Mouse (Mus musculus) hindbrain, embryonic 14.5 days (tissue): ENCODE data around the gene Nop2. TPM values are rescaled to one million over a fixed set of nuclear protein-coding genes. Genes with fewer than 3 reads are reported as not detected.

ENCODE experiments used
- ATAC-seq: fragments of 200-750 bp; cut with Nextera tagmentation; 2 replicates; pipeline ENCODE4 v1.8.0; 2017; ENCODE audit warnings: moderate number of reproducible peaks, mild to moderate bottlenecking, moderate TSS enrichment, moderate library complexity; ENCODE audit not compliant: low FRiP score
- DNase-seq: peaks from one replicate; pipeline ENCODE4 v3.0.0-alpha.2; 2015; ENCODE audit warnings: low spot score
- H3K27ac ChIP-seq: fragments of 300-500 bp; sonication (generic); 2 replicates; pipeline ENCODE4 v1.5.1; 2014; ENCODE audit warnings: mild to moderate bottlenecking, moderate library complexity
- H3K27me3 ChIP-seq: fragments of 300-500 bp; sonication (generic); 2 replicates; pipeline ENCODE4 v1.6.1; 2014; ENCODE audit warnings: mild to moderate bottlenecking, low read length, mixed read lengths; ENCODE audit not compliant: control insufficient read depth, insufficient read depth
- H3K36me3 ChIP-seq: fragments of 300-500 bp; sonication (generic); replicated peaks from 2 replicates; pipeline ENCODE4 v1.6.1; 2014; ENCODE audit not compliant: control insufficient read depth, insufficient read depth
- H3K4me1 ChIP-seq: fragments of 300-500 bp; sonication (generic); replicated peaks from 2 replicates; pipeline ENCODE4 v1.6.1; 2014; ENCODE audit warnings: antibody characterized with exemption, low read length, mixed read lengths; ENCODE audit not compliant: control insufficient read depth, insufficient read depth
- H3K4me2 ChIP-seq: fragments of 300-500 bp; sonication (generic); replicated peaks from 2 replicates; pipeline ENCODE4 v1.6.1; 2014; ENCODE audit warnings: mild to moderate bottlenecking, moderate library complexity
- H3K4me3 ChIP-seq: fragments of 300-500 bp; sonication (generic); replicated peaks from 2 replicates; pipeline ENCODE4 v1.5.1; 2014; ENCODE audit warnings: mild to moderate bottlenecking, low read length
- H3K9ac ChIP-seq: fragments of 300-500 bp; sonication (generic); 2 replicates; pipeline ENCODE4 v1.6.1; 2014
- H3K9me3 ChIP-seq: fragments of 300-500 bp; sonication (generic); 2 replicates; pipeline ENCODE4 v1.6.1; 2016; ENCODE audit warnings: low read length; ENCODE audit not compliant: control insufficient read depth
- WGBS: fragments of 180-500 bp; shearing (Covaris S2); extraction: QIAGEN DNeasy Blood & Tissue Kit; methylation state at CpG from one replicate; pipeline ENCODE4 v1.1.7; 2014; 5-methylcytosine and 5-hydroxymethylcytosine counted together
- polyA plus RNA-seq: library from polyadenylated mRNA; unstranded; fragments of >200 nt; fragmentation: Nextera tagmentation; extraction: Ambion mirVana; gene quantifications from 2 replicates; pipeline ENCODE4 v1.2.1, GENCODE M21; 2014

The Nop2 gene
- polyA plus RNA-seq, 1 experiment from 2014 or later = 40.3 TPM

DNA sequence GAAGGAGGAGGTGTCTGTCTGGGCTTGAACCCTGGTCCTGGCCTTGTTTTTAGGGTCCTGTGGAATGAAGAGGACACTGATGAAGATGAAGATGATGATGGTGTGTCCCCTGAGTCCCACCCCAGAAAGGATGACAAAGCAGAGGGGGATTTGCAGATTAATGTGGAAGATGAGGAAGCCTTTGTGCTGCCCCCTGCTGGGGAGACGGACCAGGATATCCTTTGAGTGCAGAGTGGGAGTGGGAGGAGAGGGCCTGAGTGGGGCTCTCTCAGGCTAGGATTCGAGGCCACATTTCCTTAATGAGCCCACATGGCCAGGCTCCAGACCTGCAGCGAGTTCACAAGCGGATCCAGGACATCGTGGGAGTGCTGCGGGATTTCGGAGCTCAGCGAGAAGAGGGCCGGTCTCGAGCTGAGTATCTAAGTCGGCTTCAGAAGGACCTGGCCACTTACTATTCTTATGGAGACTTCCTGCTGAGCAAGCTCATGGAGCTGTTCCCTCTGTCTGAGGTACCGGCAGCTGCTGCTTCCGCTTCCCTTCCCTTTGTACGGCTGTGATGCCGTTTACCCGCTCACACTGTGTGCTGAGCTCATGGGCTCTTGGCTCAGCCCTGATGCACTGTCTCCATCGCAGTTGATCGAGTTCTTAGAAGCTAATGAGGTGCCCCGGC lies 5.4 kb downstream of the Nop2 start:
- 90% methylated on average over 19 of the region's 19 CpGs for WGBS
- Histone ChIP-seq H3K9me3 (no peaks in the 10 kb centered on the region), H3K9ac (no peak overlapping the region), H3K36me3 (peaks cover 91% of the 10 kb centered on the region), H3K27ac (no peak overlapping the region), H3K4me2 (no peak overlapping the region), H3K4me1 (peaks cover 7% of the 10 kb centered on the region), H3K27me3 (no peaks in the 10 kb centered on the region), H3K4me3 (no peak overlapping the region)
- DNase-seq = no peak
- no peak for ATAC-seq

DNA sequence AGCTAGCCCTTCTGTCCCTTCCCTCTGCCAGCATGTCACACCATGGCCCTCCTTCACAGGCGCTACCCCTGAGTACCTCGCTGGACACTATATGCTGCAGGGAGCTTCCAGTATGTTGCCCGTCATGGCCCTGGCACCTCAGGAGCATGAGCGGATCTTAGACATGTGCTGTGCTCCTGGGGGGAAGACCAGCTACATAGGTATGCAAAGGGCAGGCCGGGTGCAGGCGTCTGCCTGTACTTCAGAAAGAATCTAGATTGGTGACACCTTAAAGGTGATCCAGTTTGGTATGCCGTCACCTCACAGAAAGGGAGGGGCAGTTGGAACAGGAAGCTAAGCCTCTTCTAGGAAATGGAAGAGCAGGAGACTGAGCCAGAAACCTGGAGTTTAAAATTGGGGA lies 8.0 kb downstream of the Nop2 start:
- Histone ChIP-seq H3K27ac (no peak overlapping the region), H3K36me3 (peaks cover 93% of the 10 kb centered on the region), H3K9ac (no peak overlapping the region), H3K4me3 (no peak overlapping the region), H3K27me3 (no peaks in the 10 kb centered on the region), H3K9me3 (no peaks in the 10 kb centered on the region), H3K4me2 (no peak overlapping the region), H3K4me1 (no peaks in the 10 kb centered on the region)
- WGBS = 94% methylated on average over 7 of the region's 7 CpGs
- ATAC-seq = no peak
- DNase-seq = no peak

DNA sequence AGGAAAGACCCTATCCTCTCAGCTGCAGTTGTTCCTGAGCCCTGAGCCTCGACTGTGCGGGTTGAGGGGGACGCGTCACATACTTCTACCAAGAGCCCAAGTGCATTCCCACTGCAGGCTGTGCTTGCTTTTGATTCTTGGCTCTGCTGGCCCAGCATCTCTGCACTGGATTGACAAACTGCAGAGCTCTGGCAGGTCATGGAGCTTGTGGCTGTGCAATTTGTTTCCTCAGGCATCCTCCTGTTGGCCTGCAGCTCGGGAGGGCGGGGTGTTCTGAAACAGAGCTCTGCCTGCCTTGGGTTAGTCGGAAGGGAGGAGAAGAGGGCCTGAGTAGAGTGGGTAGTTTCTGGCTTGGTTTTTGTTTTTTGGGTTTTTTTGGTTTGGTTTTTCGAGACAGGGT lies 10.7 kb downstream of the Nop2 start:
- no peak for DNase-seq
- Histone ChIP-seq H3K27ac (no peak overlapping the region), H3K9me3 (no peaks in the 10 kb centered on the region), H3K4me1 (peaks cover 19% of the 10 kb centered on the region), H3K4me3 (no peak overlapping the region), H3K9ac (no peak overlapping the region), H3K36me3 (peaks cover 66% of the 10 kb centered on the region), H3K4me2 (no peak overlapping the region), H3K27me3 (no peaks in the 10 kb centered on the region)
- ATAC-seq = no peak
- WGBS = 97% methylated on average over 8 of the region's 8 CpGs

DNA sequence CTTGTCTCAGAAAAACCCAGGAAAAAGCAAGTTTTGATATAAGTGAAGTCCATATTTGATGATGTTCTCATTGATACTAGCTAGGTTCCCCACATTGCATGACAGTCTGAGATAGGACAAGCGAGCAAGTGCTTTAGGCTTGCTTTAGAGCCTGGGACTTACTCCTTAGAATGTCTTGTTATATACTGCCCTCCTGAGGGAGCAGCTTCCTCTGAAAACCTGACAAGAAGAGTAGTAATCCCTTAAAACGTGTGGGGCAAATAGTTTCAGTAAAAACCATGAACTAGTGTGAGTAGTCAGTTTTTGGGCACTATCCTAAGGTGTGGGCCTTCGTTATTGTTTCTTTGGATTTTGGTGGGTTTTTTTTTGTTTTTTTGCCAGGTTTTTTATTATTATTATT lies 11.4 kb downstream of the Nop2 start:
- Histone ChIP-seq H3K4me3 (no peak overlapping the region), H3K4me1 (peaks cover 26% of the 10 kb centered on the region), H3K4me2 (no peak overlapping the region), H3K9me3 (no peaks in the 10 kb centered on the region), H3K36me3 (peaks cover 59% of the 10 kb centered on the region), H3K27ac (no peak overlapping the region), H3K9ac (no peak overlapping the region), H3K27me3 (no peaks in the 10 kb centered on the region)
- no peak for ATAC-seq
- no peak for DNase-seq
- WGBS = 82% methylated on average over 3 of the region's 3 CpGs

DNA sequence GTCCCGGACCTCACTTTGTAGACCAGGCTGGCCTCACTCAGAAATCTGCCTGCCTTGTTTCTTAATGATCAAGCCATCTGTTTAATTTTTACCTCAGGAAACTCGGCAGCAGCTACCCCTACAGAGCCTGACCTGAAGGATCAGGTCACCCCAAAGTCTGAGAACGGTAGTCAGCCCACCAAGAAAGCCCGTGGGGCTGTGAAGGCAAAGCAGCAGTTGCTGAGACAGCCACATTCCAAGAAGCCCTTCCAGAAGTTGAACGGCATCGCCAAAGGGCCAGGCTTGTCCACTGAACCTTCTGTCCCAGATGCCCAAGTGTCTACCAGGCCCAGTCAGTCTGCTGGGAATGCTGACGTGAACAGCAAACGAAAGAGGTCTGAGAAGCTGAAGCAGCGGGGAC lies 12.2 kb downstream of the Nop2 start:
- ATAC-seq = no peak
- H3K9me3 ChIP-seq = no peaks in the 10 kb centered on the region
- H3K4me1 ChIP-seq = peaks cover 33% of the 10 kb centered on the region
- no peak overlapping the region for H3K4me2 ChIP-seq
- 85% methylated on average over 9 of the region's 9 CpGs for WGBS
- no peak overlapping the region for H3K4me3 ChIP-seq
- peaks cover 51% of the 10 kb centered on the region for H3K36me3 ChIP-seq
- no peak overlapping the region for H3K9ac ChIP-seq
- no peak for DNase-seq
- H3K27ac ChIP-seq = no peak overlapping the region
- no peaks in the 10 kb centered on the region for H3K27me3 ChIP-seq

DNA sequence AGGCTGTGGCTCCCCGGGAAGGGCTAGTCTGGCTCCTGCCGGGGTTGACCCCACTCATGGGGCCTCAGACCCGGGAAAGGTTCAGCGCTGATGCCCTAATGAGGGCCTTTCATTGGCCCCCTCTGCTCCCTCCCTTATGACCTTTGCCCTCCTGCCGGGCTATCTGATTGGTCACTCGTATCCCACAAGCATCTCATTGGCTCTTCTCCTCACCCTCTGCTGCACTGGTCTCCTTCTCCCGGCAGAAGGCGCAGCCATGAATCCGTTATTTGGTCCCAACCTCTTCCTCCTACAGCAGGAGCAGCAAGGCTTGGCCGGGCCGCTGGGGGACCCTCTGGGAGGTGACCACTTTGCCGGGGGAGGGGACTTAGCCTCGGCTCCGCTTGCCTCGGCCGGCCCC lies 13.3 kb downstream of the Nop2 start, which contains the start of gene Iffo1:
Gene Iffo1, plus strand, starts transcription at position 241 of the 400 bp plus-strand sequence.
- H3K9me3 ChIP-seq = no peaks in the 10 kb centered on the region

DNA sequence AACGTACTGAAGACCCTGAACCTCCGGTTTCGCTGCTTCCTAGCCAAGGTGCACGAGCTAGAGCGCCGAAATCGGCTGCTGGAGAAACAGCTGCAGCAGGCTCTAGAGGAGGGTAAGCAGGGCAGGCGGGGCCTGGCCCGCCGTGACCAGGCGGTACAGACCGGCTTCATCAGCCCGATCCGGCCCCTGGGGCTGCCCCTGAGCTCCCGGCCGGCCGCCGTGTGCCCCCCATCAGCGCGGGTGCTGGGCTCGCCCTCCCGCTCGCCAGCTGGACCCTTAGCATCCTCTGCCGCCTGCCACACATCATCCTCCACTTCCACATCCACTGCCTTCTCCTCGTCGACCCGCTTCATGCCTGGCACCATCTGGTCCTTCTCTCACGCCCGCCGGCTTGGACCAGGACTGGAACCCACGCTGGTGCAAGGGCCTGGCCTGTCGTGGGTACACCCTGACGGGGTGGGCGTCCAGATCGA lies 13.8 kb downstream of the Nop2 start:
- H3K27me3 ChIP-seq = no peaks in the 10 kb centered on the region
- ATAC-seq = peak; percentile 67
- peaks cover 35% of the 10 kb centered on the region for H3K36me3 ChIP-seq
- DNase-seq = no peak
- peak overlapping the region; percentile 92 for H3K9ac ChIP-seq
- peak overlapping the region; percentile 98 for H3K4me2 ChIP-seq
- peaks cover 41% of the 10 kb centered on the region for H3K4me1 ChIP-seq
- H3K4me3 ChIP-seq = peak overlapping the region; percentile 77
- 1% methylated on average over 33 of the region's 35 CpGs for WGBS
- H3K9me3 ChIP-seq = no peaks in the 10 kb centered on the region
- peak overlapping the region; percentile 87 for H3K27ac ChIP-seq

More for the DNA sequence above, 13.3 kb downstream of the Nop2 start, which contains the start of gene Iffo1:
- ATAC-seq = peak; percentile 95
- peak within 1 kb of the TSS; percentile 98 for H3K4me2 ChIP-seq
- H3K27ac ChIP-seq = peak within 1 kb of the TSS; percentile 87
- peak; percentile 88 for DNase-seq
- peak within 1 kb of the TSS; percentile 92 for H3K9ac ChIP-seq
- H3K4me3 ChIP-seq = peak within 1 kb of the TSS; percentile 77
- WGBS = 0% methylated on average over 16 of the region's 16 CpGs
- no peaks in the 10 kb centered on the region for H3K27me3 ChIP-seq
- H3K36me3 ChIP-seq = peaks cover 40% of the 10 kb centered on the region
- H3K4me1 ChIP-seq = peaks cover 41% of the 10 kb centered on the region

DNA sequence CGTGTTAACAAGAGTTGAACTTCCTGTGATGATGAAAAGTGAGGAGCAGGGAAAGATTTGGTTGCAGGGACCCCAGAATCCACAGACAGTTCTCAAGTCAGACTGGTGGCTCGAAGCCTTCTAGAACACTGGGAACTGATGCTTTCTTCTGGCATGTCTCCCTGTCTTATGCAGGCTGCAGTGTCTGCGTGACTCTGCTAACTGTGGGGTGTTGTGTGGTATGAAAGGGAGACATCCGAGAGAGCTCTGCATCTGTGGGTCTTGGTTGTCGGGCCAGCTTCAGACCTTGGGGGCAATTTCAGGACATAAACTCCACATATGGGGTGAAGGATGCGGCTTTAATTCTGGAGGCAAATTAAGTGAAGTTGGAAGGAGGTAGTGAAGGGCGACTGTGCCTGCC lies 14.4 kb downstream of the Nop2 start:
- Histone ChIP-seq H3K27me3 (no peaks in the 10 kb centered on the region), H3K9ac (peak overlapping the region; percentile 92), H3K4me2 (peak overlapping the region; percentile 98), H3K4me3 (peak overlapping the region; percentile 77), H3K27ac (peak overlapping the region; percentile 87; the same call in 1 of the 2 replicates), H3K4me1 (peaks cover 41% of the 10 kb centered on the region), H3K36me3 (peaks cover 29% of the 10 kb centered on the region), H3K9me3 (no peaks in the 10 kb centered on the region)
- DNase-seq (no peak), ATAC-seq (no peak)
- 52% methylated on average over 7 of the region's 7 CpGs for WGBS

DNA sequence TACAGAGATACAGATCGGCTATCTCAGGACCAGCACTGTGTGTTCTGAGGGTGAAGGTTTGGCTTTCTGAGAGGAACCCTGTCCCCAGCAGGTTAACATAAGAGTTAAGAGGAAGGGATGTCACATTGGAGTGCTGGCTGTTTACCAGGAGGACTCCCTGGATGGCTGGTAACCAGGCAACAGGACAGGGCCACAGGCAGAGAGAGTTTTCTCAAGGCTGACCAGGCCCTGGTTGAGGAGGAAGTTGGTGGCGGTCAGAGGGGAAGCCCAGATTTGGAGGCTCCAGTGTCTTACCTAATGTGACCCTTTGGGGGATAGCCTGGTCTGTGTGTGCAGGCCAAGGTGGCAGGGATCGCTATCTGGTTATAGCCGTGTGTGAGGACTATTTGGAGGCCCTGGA lies 15.1 kb downstream of the Nop2 start:
- peak overlapping the region; percentile 77; the same call in 1 of the 2 replicates for H3K4me3 ChIP-seq
- no peaks in the 10 kb centered on the region for H3K9me3 ChIP-seq
- H3K27ac ChIP-seq = 0 out of 2 replicates have a peak overlapping the region, but pooled peaks have one; percentile 7
- no peaks in the 10 kb centered on the region for H3K27me3 ChIP-seq
- WGBS = 86% methylated on average over 4 of the region's 4 CpGs
- DNase-seq (no peak), ATAC-seq (no peak)
- H3K9ac ChIP-seq = peak overlapping the region; percentile 92
- H3K4me1 ChIP-seq = peaks cover 41% of the 10 kb centered on the region
- H3K4me2 ChIP-seq = peak overlapping the region; percentile 98
- H3K36me3 ChIP-seq = peaks cover 28% of the 10 kb centered on the region
